Comparison of ENCODE assay signal across 26 mouse cellular contexts in genomic region chr3:68568149-68568548, GRCm38 (mm10).
DNase-seq lines count a peak whose midpoint lies in the region; ATAC-seq and TF ChIP-seq lines count a peak whose summit lies in the region.
"Had no signal": no experiment of that assay in that cellular context is flagged by ENCODE, and none has a peak within 500 bp of the region (broad histone marks: within the 10 kb centered on the region; RNA-seq: fewer than 3 reads in every experiment).

No protein-coding gene starts in this region.

- H3K9ac ChIP-seq in limb, embryonic 11.5 days (ENCODE audit: low read length): no peak overlapping the region
- H3K9ac ChIP-seq: embryonic facial prominence, embryonic 15.5 days; forebrain, embryonic 12.5 days; liver, embryonic 15.5 days; lung, embryonic 14.5 days; neural tube, embryonic 15.5 days had no signal

- no peaks in the 10 kb centered on the region for H3K9me3 ChIP-seq in limb, embryonic 11.5 days (ENCODE audit: control insufficient read depth, low read length)
- H3K9me3 ChIP-seq: embryonic facial prominence, embryonic 15.5 days; forebrain, embryonic 12.5 days; liver, embryonic 15.5 days; neural tube, embryonic 15.5 days had no signal

- peaks cover 13% of the 10 kb centered on the region for H3K4me1 ChIP-seq in limb, embryonic 11.5 days (ENCODE audit: control insufficient read depth, insufficient read depth, low read length)

- H3K4me2 ChIP-seq in limb, embryonic 11.5 days (ENCODE audit: low read depth, severe bottlenecking): no peak overlapping the region
- H3K4me2 ChIP-seq: embryonic facial prominence, embryonic 15.5 days; forebrain, embryonic 12.5 days; liver, embryonic 15.5 days; lung, embryonic 14.5 days; neural tube, embryonic 15.5 days had no signal

- H3K27me3 ChIP-seq in limb, embryonic 11.5 days (ENCODE audit: control insufficient read depth, insufficient read depth, low read length): no peaks in the 10 kb centered on the region
- H3K27me3 ChIP-seq: embryonic facial prominence, embryonic 15.5 days; forebrain, embryonic 12.5 days; liver, embryonic 15.5 days; neural tube, embryonic 15.5 days; Patski had no signal

- H3K36me3 ChIP-seq in limb, embryonic 11.5 days (ENCODE audit: control insufficient read depth, insufficient read depth, low read length): no peaks in the 10 kb centered on the region
- H3K36me3 ChIP-seq: embryonic facial prominence, embryonic 15.5 days; forebrain, embryonic 12.5 days; liver, embryonic 15.5 days; neural tube, embryonic 15.5 days had no signal

- WGBS in limb, embryonic 11.5 days: 50% methylated on average over 3 of the region's 3 CpGs

- TF ChIP-seq CTCF in layer of hippocampus, adult 2 months (conservative IDR thresholded peaks at IDR 0.05): no peak

- peak; percentile 22 for DNase-seq in adrenal gland, adult 2 months
- no peak for DNase-seq in adrenal gland, postnatal 4 days (ENCODE audit: low spot score in 2 of 2)
- DNase-seq in layer of hippocampus, adult 2 months (ENCODE audit: low spot score in 2 of 2): no peak
- DNase-seq in layer of hippocampus, adult 9-10 months (ENCODE audit: low spot score): no peak
- DNase-seq in limb, embryonic 11.5 days (ENCODE audit: low spot score): peak; percentile 60
- no peak for DNase-seq in right cerebral cortex, postnatal 4 days
- no peak for DNase-seq in thymus, postnatal 25 days
- DNase-seq: cerebellum, adult 8-10 months; cerebellum, postnatal 25 days; gastrocnemius, postnatal 14 days; kidney, adult 9 months; kidney, postnatal 10 days; lung, embryonic 14.5 days; lung, postnatal 14 days; midbrain, embryonic 14.5 days; retina, postnatal 1 day; right cerebral cortex, postnatal 14 days; spleen, adult 18-20 months; thymus, postnatal 14 days had no signal

- peak; percentile 78 for ATAC-seq in limb, embryonic 11.5 days (ENCODE audit: insufficient number of reproducible peaks, low FRiP score, low TSS enrichment, low read depth)
- ATAC-seq: hindbrain, embryonic 16.5 days; intestine, embryonic 16.5 days; Patski had no signal

- no peak overlapping the region for H3K4me3 ChIP-seq in layer of hippocampus, adult 2 months
- no peak overlapping the region for H3K4me3 ChIP-seq in limb, embryonic 11.5 days (ENCODE audit: low read depth, low read length)
- H3K4me3 ChIP-seq: embryonic facial prominence, embryonic 15.5 days; forebrain, embryonic 12.5 days; liver, embryonic 15.5 days; neural tube, embryonic 15.5 days had no signal

- peak overlapping the region; percentile 21; the same call in 1 of the 2 replicates for H3K27ac ChIP-seq in layer of hippocampus, adult 2 months
- peak overlapping the region; percentile 75; the same call in 1 of the 2 replicates for H3K27ac ChIP-seq in limb, embryonic 11.5 days (replicated peaks; ENCODE audit: low read depth, low read length)
- H3K27ac ChIP-seq: embryonic facial prominence, embryonic 15.5 days; forebrain, embryonic 12.5 days; liver, embryonic 15.5 days; neural tube, embryonic 15.5 days had no signal

Comparison
In these comparisons a context has a peak if more than half of its experiments do, and no peak if none do; other contexts are left out.
1. DNase-seq: peak in adrenal gland, adult 2 months (single experiment) and limb, embryonic 11.5 days (single experiment); none in adrenal gland, postnatal 4 days (0 of 2), layer of hippocampus, adult 2 months (0 of 2), layer of hippocampus, adult 9-10 months (single experiment), right cerebral cortex, postnatal 4 days (single experiment) and thymus, postnatal 25 days (single experiment).